Mouse (Mus musculus) heart, embryonic 15.5 days (tissue): ENCODE measurements around the gene St6gal1. TPM values are rescaled to one million over a fixed set of nuclear protein-coding genes. Genes with fewer than 3 reads are reported as not detected.
A peak's percentile ranks its signal among the peaks of the same experiment; 100 is the strongest.

Experiments used
- ATAC-seq: fragments of 200-750 bp; cut with Nextera tagmentation; replicated peaks from 2 replicates; pipeline ENCODE4 v1.8.0; 2017; ENCODE audit warnings: low read depth, moderate TSS enrichment; ENCODE audit not compliant: insufficient number of reproducible peaks, insufficient read depth, low FRiP score
- H3K27ac ChIP-seq: fragments of 300-500 bp; sonication (generic); 2 replicates; pipeline ENCODE4 v1.5.1; 2015; ENCODE audit warnings: mild to moderate bottlenecking, inconsistent platforms
- H3K27me3 ChIP-seq: fragments of 300-500 bp; sonication (generic); 2 replicates; pipeline ENCODE4 v1.6.1; 2015; ENCODE audit warnings: inconsistent platforms
- H3K36me3 ChIP-seq: fragments of 300-500 bp; sonication (generic); 2 replicates; pipeline ENCODE4 v1.6.1; 2015; ENCODE audit warnings: mild to moderate bottlenecking, inconsistent platforms
- H3K4me1 ChIP-seq: fragments of 300-500 bp; sonication (generic); replicated peaks from 2 replicates; pipeline ENCODE4 v1.6.1; 2015; ENCODE audit warnings: inconsistent platforms
- H3K4me2 ChIP-seq: fragments of 300-500 bp; sonication (generic); 2 replicates; pipeline ENCODE4 v1.6.1; 2015; ENCODE audit warnings: inconsistent platforms, mild to moderate bottlenecking, moderate library complexity
- H3K4me3 ChIP-seq: fragments of 300-500 bp; sonication (generic); 2 replicates; pipeline ENCODE4 v1.5.1; 2015; ENCODE audit warnings: mild to moderate bottlenecking, inconsistent platforms
- H3K9ac ChIP-seq: fragments of 300-500 bp; sonication (generic); 2 replicates; pipeline ENCODE4 v1.6.1; 2015; ENCODE audit warnings: mild to moderate bottlenecking, inconsistent platforms
- H3K9me3 ChIP-seq: fragments of 300-500 bp; sonication (generic); replicated peaks from 2 replicates; pipeline ENCODE4 v1.6.1; 2016; ENCODE audit warnings: inconsistent platforms
- WGBS: fragments of 180-500 bp; shearing (Covaris S2); methylation state at CpG from one replicate; pipeline ENCODE4 v1.1.7; 2015; ENCODE audit warnings: mixed read lengths; 5-methylcytosine and 5-hydroxymethylcytosine counted together
- polyA plus RNA-seq: library from polyadenylated mRNA; unstranded; fragments of >200 nt; fragmentation: Nextera tagmentation; extraction: Ambion mirVana; gene quantifications from 2 replicates; pipeline ENCODE4 v1.2.1, GENCODE M21; 2015

The St6gal1 gene
- polyA plus RNA-seq, 1 experiment from 2014 or later: 14.8 TPM

- ATAC-seq: no peak
- no peak overlapping the region for H3K9ac ChIP-seq
- H3K4me1 ChIP-seq: peaks cover 12% of the 10 kb centered on the region; the same call in 1 of the 2 replicates
- 65% methylated on average over 12 of the region's 12 CpGs for WGBS
- peaks cover 13% of the 10 kb centered on the region; the same call in 1 of the 2 replicates for H3K27me3 ChIP-seq
- H3K36me3 ChIP-seq: no peaks in the 10 kb centered on the region
- H3K4me3 ChIP-seq: no peak overlapping the region
- no peaks in the 10 kb centered on the region for H3K9me3 ChIP-seq
- H3K27ac ChIP-seq: no peak overlapping the region
- H3K4me2 ChIP-seq: no peak overlapping the region
These were observed 82.8 kb downstream of the St6gal1 start for GRCm38 (mm10) chr16:23307142-23307968.

- H3K4me1 ChIP-seq: peaks cover 12% of the 10 kb centered on the region; the same call in 1 of the 2 replicates
- H3K9ac ChIP-seq: no peak overlapping the region
- H3K27ac ChIP-seq: no peak overlapping the region
- H3K27me3 ChIP-seq: peaks cover 13% of the 10 kb centered on the region; the same call in 1 of the 2 replicates
- H3K9me3 ChIP-seq: no peaks in the 10 kb centered on the region
- 27% methylated on average over 4 of the region's 4 CpGs for WGBS
- H3K4me3 ChIP-seq: no peak overlapping the region
- H3K4me2 ChIP-seq: no peak overlapping the region
- no peaks in the 10 kb centered on the region for H3K36me3 ChIP-seq
- no peak for ATAC-seq
These were observed 83.5 kb downstream of the St6gal1 start for GRCm38 (mm10) chr16:23308012-23308554.

- H3K36me3 ChIP-seq: no peaks in the 10 kb centered on the region
- H3K27me3 ChIP-seq: peaks cover 13% of the 10 kb centered on the region; the same call in 1 of the 2 replicates
- whole genome bisulfite sequencing: 67% methylated on average over 4 of the region's 4 CpGs
These were observed 84.5 kb downstream of the St6gal1 start for GRCm38 (mm10) chr16:23309080-23309479.

GRCm38 (mm10) chr16:23312604-23313003 lies 88.1 kb downstream of the St6gal1 start:
- peaks cover 6% of the 10 kb centered on the region; the same call in 1 of the 2 replicates for H3K4me1 ChIP-seq
- no peaks in the 10 kb centered on the region for H3K9me3 ChIP-seq
- H3K9ac ChIP-seq: no peak overlapping the region
- 90% methylated on average over 9 of the region's 9 CpGs for WGBS
- H3K36me3 ChIP-seq: no peaks in the 10 kb centered on the region
- H3K27ac ChIP-seq: no peak overlapping the region
- no peak overlapping the region for H3K4me3 ChIP-seq
- peaks cover 7% of the 10 kb centered on the region; the same call in 1 of the 2 replicates for H3K27me3 ChIP-seq
- H3K4me2 ChIP-seq: no peak overlapping the region
- ATAC-seq: no peak

More at GRCm38 (mm10) chr16:23309080-23309479, 84.5 kb downstream of the St6gal1 start:
- Histone ChIP-seq H3K9ac (no peak overlapping the region), H3K4me2 (no peak overlapping the region), H3K9me3 (no peaks in the 10 kb centered on the region), H3K4me1 (peaks cover 12% of the 10 kb centered on the region; the same call in 1 of the 2 replicates), H3K27ac (no peak overlapping the region), H3K4me3 (no peak overlapping the region)
- ATAC-seq: no peak

GRCm38 (mm10) chr16:23314790-23315189 lies 90.2 kb downstream of the St6gal1 start:
- 25% methylated on average over 7 of the region's 7 CpGs for WGBS
- peaks cover 2% of the 10 kb centered on the region; the same call in 1 of the 2 replicates for H3K4me1 ChIP-seq
- no peak overlapping the region for H3K9ac ChIP-seq
- H3K4me3 ChIP-seq: no peak overlapping the region
- no peak for ATAC-seq
- no peaks in the 10 kb centered on the region for H3K9me3 ChIP-seq
- H3K27me3 ChIP-seq: no peaks in the 10 kb centered on the region
- H3K27ac ChIP-seq: peak overlapping the region; percentile 16; the same call in 1 of the 2 replicates
- no peak overlapping the region for H3K4me2 ChIP-seq
- H3K36me3 ChIP-seq: no peaks in the 10 kb centered on the region

GRCm38 (mm10) chr16:23317411-23318047 lies 93.0 kb downstream of the St6gal1 start:
- Histone ChIP-seq H3K4me1 (peaks cover 2% of the 10 kb centered on the region; the same call in 1 of the 2 replicates), H3K27ac (no peak overlapping the region), H3K9ac (no peak overlapping the region), H3K36me3 (0 out of 2 replicates have a peak, but pooled peaks cover 7% of the 10 kb centered on the region), H3K27me3 (no peaks in the 10 kb centered on the region), H3K4me3 (no peak overlapping the region), H3K4me2 (no peak overlapping the region), H3K9me3 (no peaks in the 10 kb centered on the region)
- ATAC-seq: no peak
- 56% methylated on average over 7 of the region's 7 CpGs for WGBS

GRCm38 (mm10) chr16:23320025-23320424 lies 95.5 kb downstream of the St6gal1 start:
- H3K27ac ChIP-seq: no peak overlapping the region
- H3K9me3 ChIP-seq: no peaks in the 10 kb centered on the region
- no peak for ATAC-seq
- WGBS: 58% methylated on average over 3 of the region's 3 CpGs
- H3K4me2 ChIP-seq: no peak overlapping the region
- no peak overlapping the region for H3K4me3 ChIP-seq
- no peaks in the 10 kb centered on the region for H3K27me3 ChIP-seq
- H3K9ac ChIP-seq: no peak overlapping the region
- H3K36me3 ChIP-seq: 0 out of 2 replicates have a peak, but pooled peaks cover 7% of the 10 kb centered on the region
- H3K4me1 ChIP-seq: peaks cover 12% of the 10 kb centered on the region

- Histone ChIP-seq H3K36me3 (0 out of 2 replicates have a peak, but pooled peaks cover 7% of the 10 kb centered on the region), H3K4me3 (no peak overlapping the region)
- WGBS: 86% methylated on average over 6 of the region's 6 CpGs
These were observed 96.0 kb downstream of the St6gal1 start for GRCm38 (mm10) chr16:23320579-23320978.

GRCm38 (mm10) chr16:23322453-23322852 lies 97.9 kb downstream of the St6gal1 start:
- no peak overlapping the region for H3K27ac ChIP-seq
- H3K36me3 ChIP-seq: 0 out of 2 replicates have a peak, but pooled peaks cover 7% of the 10 kb centered on the region
- no peaks in the 10 kb centered on the region for H3K9me3 ChIP-seq
- H3K4me3 ChIP-seq: no peak overlapping the region
- H3K4me2 ChIP-seq: no peak overlapping the region
- no peaks in the 10 kb centered on the region for H3K27me3 ChIP-seq
- peaks cover 12% of the 10 kb centered on the region for H3K4me1 ChIP-seq
- H3K9ac ChIP-seq: no peak overlapping the region
- ATAC-seq: no peak

More at GRCm38 (mm10) chr16:23320579-23320978, 96.0 kb downstream of the St6gal1 start:
- Histone ChIP-seq H3K27ac (no peak overlapping the region), H3K9me3 (no peaks in the 10 kb centered on the region), H3K9ac (no peak overlapping the region), H3K4me2 (no peak overlapping the region), H3K4me1 (peaks cover 12% of the 10 kb centered on the region), H3K27me3 (no peaks in the 10 kb centered on the region)
- no peak for ATAC-seq

- Histone ChIP-seq H3K27me3 (no peaks in the 10 kb centered on the region), H3K27ac (no peak overlapping the region), H3K4me3 (no peak overlapping the region), H3K9me3 (no peaks in the 10 kb centered on the region), H3K4me2 (no peak overlapping the region), H3K4me1 (peaks cover 13% of the 10 kb centered on the region), H3K9ac (no peak overlapping the region), H3K36me3 (0 out of 2 replicates have a peak, but pooled peaks cover 7% of the 10 kb centered on the region)
- WGBS: 29% methylated on average over 3 of the region's 3 CpGs
- no peak for ATAC-seq
These were observed 99.4 kb downstream of the St6gal1 start for GRCm38 (mm10) chr16:23323915-23324314.
